ENCODE assay signal across 8 mouse cellular contexts in the genomic region with DNA sequence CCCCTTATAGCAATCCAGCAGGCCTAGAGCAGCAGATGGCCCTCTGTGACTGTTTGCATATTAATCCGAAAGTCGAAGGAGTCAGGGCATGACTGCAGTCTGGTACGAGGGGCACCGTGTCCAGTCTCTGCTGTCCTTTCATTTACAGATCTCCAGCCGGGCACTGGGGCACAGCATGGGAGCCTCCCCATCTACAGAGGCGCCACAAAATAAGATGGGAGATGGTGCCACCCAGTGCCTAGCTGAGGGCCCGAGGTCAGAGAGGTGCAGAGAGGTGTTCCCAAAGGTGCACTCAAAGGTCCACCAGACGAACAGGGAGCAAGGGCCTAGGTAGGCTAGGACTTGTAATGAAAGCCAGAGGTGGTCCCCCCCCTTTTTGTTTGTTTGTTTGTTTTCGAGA. TPM values are rescaled to one million over a fixed set of nuclear protein-coding genes. Genes with fewer than 3 reads are reported as not detected.
DNase-seq lines count a peak whose midpoint lies in the region; ATAC-seq and TF ChIP-seq lines count a peak whose summit lies in the region.

No protein-coding gene starts in this region.

- no peaks in the 10 kb centered on the region for H3K36me3 ChIP-seq in lung, embryonic 14.5 days (ENCODE audit: insufficient read depth)
- peaks cover 36% of the 10 kb centered on the region for H3K36me3 ChIP-seq in liver, embryonic 13.5 days

- H3K9me3 ChIP-seq in lung, embryonic 14.5 days (ENCODE audit: low read depth, low read length): no peaks in the 10 kb centered on the region
- no peaks in the 10 kb centered on the region for H3K9me3 ChIP-seq in liver, embryonic 13.5 days (replicated peaks)

- intact Hi-C loops in gastrocnemius, adult 2 months (cut with DNase I): no loop called here

- WGBS in lung, embryonic 14.5 days: 61% methylated on average over 9 of the region's 9 CpGs
- WGBS in liver, embryonic 13.5 days (ENCODE audit: insufficient replicate concordance): 37% methylated on average over 9 of the region's 9 CpGs

- no peak for TF ChIP-seq POLR2A in bone marrow macrophage, adult 2 months (IDR thresholded peaks at IDR 0.05; ENCODE audit: borderline replicate concordance, low read depth, low read length)

- DNase-seq in gastrocnemius, adult 2 months: no peak
- DNase-seq in gastrocnemius, postnatal 25 days: no peak
- no peak for DNase-seq in lung, embryonic 14.5 days
- DNase-seq in lung, postnatal 4 days: no peak
- DNase-seq in liver, embryonic 13.5 days: no peak
- no peak for DNase-seq in T-cell, adult 2 months (ENCODE audit: low spot score)
- DNase-seq in urinary bladder, postnatal 25 days (ENCODE audit: low spot score): no peak

- no peak for TF ChIP-seq CTCF in gastrocnemius, adult 2 months (IDR thresholded peaks at IDR 0.05)
- no peak for TF ChIP-seq CTCF in lung, embryonic 14.5 days (IDR thresholded peaks at IDR 0.05; ENCODE audit: low read depth)
- TF ChIP-seq CTCF in bone marrow macrophage, adult 2 months (IDR thresholded peaks at IDR 0.05; ENCODE audit: low read depth, low read length): no peak

- peak overlapping the region; percentile 100 for H3K27ac ChIP-seq in gastrocnemius, adult 2 months
- peak overlapping the region; percentile 81 for H3K27ac ChIP-seq in lung, embryonic 14.5 days (ENCODE audit: low read depth)
- peak overlapping the region; percentile 96 for H3K27ac ChIP-seq in bone marrow macrophage, adult 2 months (ENCODE audit: insufficient read depth, low read depth, low read length)
- H3K27ac ChIP-seq in liver, embryonic 13.5 days: peak overlapping the region; percentile 100

- peak overlapping the region; percentile 32 for H3K4me2 ChIP-seq in lung, embryonic 14.5 days
- peak overlapping the region; percentile 89 for H3K4me2 ChIP-seq in liver, embryonic 13.5 days

- peak overlapping the region; percentile 20; the same call in 1 of the 2 replicates for H3K9ac ChIP-seq in lung, embryonic 14.5 days
- peak overlapping the region; percentile 97 for H3K9ac ChIP-seq in liver, embryonic 13.5 days

- no peaks in the 10 kb centered on the region for H3K27me3 ChIP-seq in lung, embryonic 14.5 days (ENCODE audit: insufficient read depth, low read length)
- H3K27me3 ChIP-seq in liver, embryonic 13.5 days: no peaks in the 10 kb centered on the region

- peak overlapping the region; percentile 95 for H3K4me3 ChIP-seq in gastrocnemius, adult 2 months
- no peak overlapping the region for H3K4me3 ChIP-seq in lung, embryonic 14.5 days (ENCODE audit: low read depth, low read length)
- H3K4me3 ChIP-seq in bone marrow macrophage, adult 2 months (ENCODE audit: insufficient read depth, low read length): peak overlapping the region; percentile 72
- H3K4me3 ChIP-seq in liver, embryonic 13.5 days (replicated peaks): peak overlapping the region; percentile 98

- ATAC-seq in lung, embryonic 14.5 days (ENCODE audit: insufficient read depth): no peak
- no peak for ATAC-seq in liver, embryonic 13.5 days (ENCODE audit: low read depth)

- peaks cover 36% of the 10 kb centered on the region for H3K4me1 ChIP-seq in lung, embryonic 14.5 days (ENCODE audit: insufficient read depth)
- peaks cover 52% of the 10 kb centered on the region for H3K4me1 ChIP-seq in bone marrow macrophage, adult 2 months (ENCODE audit: control insufficient read depth, insufficient read depth, low read length)
- peaks cover 93% of the 10 kb centered on the region for H3K4me1 ChIP-seq in liver, embryonic 13.5 days (replicated peaks)

RNA-seq across cellular contexts. Expression of a gene that starts 5.7 kb away (rescaled TPM):
- 10 to 100 TPM; 26.5 to 41.2 TPM for total RNA-seq in gastrocnemius, adult 2 months (2021)
- total RNA-seq in gastrocnemius, postnatal 25 days (2021): 10 to 100 TPM; 23.5 to 23.6 TPM
- 3.5 and 4.3 TPM in 2 replicates for polyA plus RNA-seq in lung, embryonic 14.5 days (2014; fragmentation: Nextera tagmentation; extraction: Ambion mirVana)
- polyA plus RNA-seq in bone marrow macrophage, adult 2 months (2012; ENCODE audit: insufficient read depth, insufficient read length, missing spikeins): 34.5 and 34.7 TPM in 2 replicates
- 18.8 and 20.2 TPM in 2 replicates for polyA plus RNA-seq in liver, embryonic 13.5 days (2015; fragmentation: Nextera tagmentation; extraction: Ambion mirVana)

RNA-seq across cellular contexts. Expression of a gene that starts 21.8 kb away (rescaled TPM):
- total RNA-seq in gastrocnemius, adult 2 months (2021): under 1 TPM; 0.15 to 0.33 TPM
- under 1 TPM; 0.32 to 0.61 TPM for total RNA-seq in gastrocnemius, postnatal 25 days (2021)
- polyA plus RNA-seq in lung, embryonic 14.5 days (2014; fragmentation: Nextera tagmentation; extraction: Ambion mirVana): 1.1 TPM in 2 replicates
- 13.2 and 14.4 TPM in 2 replicates for polyA plus RNA-seq in bone marrow macrophage, adult 2 months (2012; ENCODE audit: insufficient read depth, insufficient read length, missing spikeins)
- 0.89 and 1.1 TPM in 2 replicates for polyA plus RNA-seq in liver, embryonic 13.5 days (2015; fragmentation: Nextera tagmentation; extraction: Ambion mirVana)

RNA-seq across cellular contexts. Expression of a gene that starts 30.8 kb away (rescaled TPM):
- total RNA-seq in gastrocnemius, adult 2 months (2021): not detected
- not detected for total RNA-seq in gastrocnemius, postnatal 25 days (2021)
- polyA plus RNA-seq in lung, embryonic 14.5 days (2014; fragmentation: Nextera tagmentation; extraction: Ambion mirVana): not detected in 2 replicates
- not detected in 2 replicates for polyA plus RNA-seq in bone marrow macrophage, adult 2 months (2012; ENCODE audit: insufficient read depth, insufficient read length, missing spikeins)
- polyA plus RNA-seq in liver, embryonic 13.5 days (2015; fragmentation: Nextera tagmentation; extraction: Ambion mirVana): not detected in 2 replicates

RNA-seq across cellular contexts. Expression of a gene that starts 32.0 kb away (rescaled TPM):
- 10 to 100 TPM; 48.7 to 69.6 TPM for total RNA-seq in gastrocnemius, adult 2 months (2021)
- 10 to 100 TPM; 74.4 to 86.5 TPM for total RNA-seq in gastrocnemius, postnatal 25 days (2021)
- polyA plus RNA-seq in lung, embryonic 14.5 days (2014; fragmentation: Nextera tagmentation; extraction: Ambion mirVana): 102 and 106 TPM in 2 replicates
- 31.4 and 36.1 TPM in 2 replicates for polyA plus RNA-seq in bone marrow macrophage, adult 2 months (2012; ENCODE audit: insufficient read depth, insufficient read length, missing spikeins)
- polyA plus RNA-seq in liver, embryonic 13.5 days (2015; fragmentation: Nextera tagmentation; extraction: Ambion mirVana): 68.5 and 72.3 TPM in 2 replicates

RNA-seq across cellular contexts. Expression of a gene that starts 39.7 kb away (rescaled TPM):
- total RNA-seq in gastrocnemius, adult 2 months (2021): 1 to 10 TPM; 1.3 to 2.7 TPM
- total RNA-seq in gastrocnemius, postnatal 25 days (2021): 1 to 10 TPM in 1 of 2 experiments, under 1 TPM in 1; 0.82 to 1.6 TPM
- 5.5 and 5.9 TPM in 2 replicates for polyA plus RNA-seq in lung, embryonic 14.5 days (2014; fragmentation: Nextera tagmentation; extraction: Ambion mirVana)
- not detected in 2 replicates for polyA plus RNA-seq in bone marrow macrophage, adult 2 months (2012; ENCODE audit: insufficient read depth, insufficient read length, missing spikeins)
- polyA plus RNA-seq in liver, embryonic 13.5 days (2015; fragmentation: Nextera tagmentation; extraction: Ambion mirVana): 0.17 and 0.31 TPM in 2 replicates
